Mouse (Mus musculus) frontal cortex, postnatal 25 days (tissue): ENCODE measurements at regions not wholly inside any gene's neighbourhood (a gene's known extent, or its start where the extent isn't known, plus 50 kb on each side); places are given as distances from the start of the nearest gene placed in this dataset.

Experiments used
- DNase-seq, 2 experiments: peaks; one replicate each; pipeline ENCODE4 v3.0.0; 2022; ENCODE audit warnings: low spot score in 2 of 2

DNA sequence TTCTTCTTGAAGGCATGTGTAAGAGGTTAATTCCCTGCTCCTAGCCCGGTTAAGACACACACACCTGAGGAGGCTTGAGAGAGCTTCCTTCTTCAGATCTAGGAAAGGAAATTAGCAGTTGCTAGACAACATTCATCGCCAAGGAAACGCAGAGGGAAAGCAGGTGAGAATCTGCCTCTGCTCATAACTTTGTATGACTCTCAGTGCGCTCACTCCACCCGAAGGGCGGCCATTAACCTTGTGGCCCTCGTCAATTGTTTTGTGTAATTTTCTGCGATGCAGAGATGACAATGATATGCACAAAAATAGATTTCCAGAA is 105.3 kb upstream of the Sgk1 start:
- DNase-seq, result no peak

DNA sequence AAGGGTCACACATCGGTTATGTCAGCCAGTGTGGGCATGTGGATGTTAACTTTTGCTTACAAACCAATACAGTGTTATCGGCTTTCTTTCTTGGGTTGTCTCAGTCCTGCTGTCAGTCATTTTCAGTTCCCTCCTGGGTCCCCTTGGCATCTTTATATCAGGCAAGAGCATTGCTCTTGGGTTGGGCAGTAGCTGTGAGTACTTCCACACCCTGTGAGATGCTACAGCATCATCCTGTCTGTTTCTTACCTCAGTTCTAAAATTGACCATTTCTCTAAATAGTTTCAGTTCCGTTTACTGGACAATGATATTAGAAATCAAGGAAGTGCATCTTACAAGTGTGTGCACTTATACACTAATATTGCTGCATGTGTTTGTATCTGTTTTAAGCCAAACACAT is 104.9 kb upstream of the Sgk1 start:
- DNase-seq, result no peak

DNA sequence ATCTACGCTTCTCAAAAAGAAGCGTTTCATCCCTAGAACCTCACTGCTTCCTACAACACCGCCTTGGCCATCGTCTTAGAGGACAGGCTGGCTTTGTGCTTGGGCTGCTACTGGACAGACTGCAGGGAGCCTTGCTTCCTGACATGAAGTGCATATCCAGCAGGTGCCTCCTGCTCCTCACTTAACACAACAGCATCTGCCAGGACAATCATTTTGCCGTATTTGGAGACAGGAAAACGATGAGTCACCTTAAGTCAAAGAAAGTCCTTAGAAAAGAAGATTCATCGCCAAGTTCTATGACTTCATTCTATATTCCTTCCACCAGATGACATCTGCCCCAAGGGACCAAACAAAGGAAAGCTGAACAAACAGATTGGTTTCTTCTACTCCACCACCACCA is 98.5 kb upstream of the Sgk1 start:
- DNase-seq, result no peak

DNA sequence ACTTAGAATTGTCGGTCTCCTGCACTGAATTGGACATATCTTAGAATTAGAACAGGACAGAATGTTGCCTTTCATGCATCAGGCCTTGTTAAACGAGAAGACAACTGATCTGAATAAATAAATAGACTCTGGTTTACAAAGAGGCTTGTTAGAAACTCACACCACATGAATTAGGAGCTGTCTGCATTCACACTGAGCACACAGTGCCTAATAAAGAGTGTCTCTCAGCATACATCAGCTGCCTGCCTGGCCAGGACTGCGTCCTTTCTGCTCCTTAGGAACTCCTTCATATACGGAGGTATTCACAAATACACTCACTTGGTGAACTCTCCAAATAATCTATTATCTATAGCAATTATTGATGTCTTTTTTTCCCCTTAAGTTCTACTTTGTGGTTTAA is 96.9 kb upstream of the Sgk1 start:
- no peak for DNase-seq

DNA sequence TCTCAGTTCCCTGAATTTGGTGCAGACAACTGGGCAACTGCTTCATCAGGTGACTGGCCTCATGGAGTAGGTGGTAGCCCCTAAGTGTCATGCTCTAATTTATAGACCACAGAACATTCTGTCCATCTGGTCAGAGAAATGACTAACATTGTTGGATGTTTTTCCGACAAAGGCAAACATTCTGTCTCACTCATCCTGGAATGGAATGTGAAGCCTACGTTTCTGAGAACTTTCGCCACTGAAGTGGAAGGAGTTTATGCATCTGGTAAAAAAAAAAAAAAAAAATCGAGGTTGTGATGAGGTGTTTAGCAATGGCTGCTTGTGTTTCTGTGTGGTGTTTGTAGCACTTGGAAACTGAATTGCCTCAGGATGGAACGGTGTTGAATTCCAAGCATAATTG is 96.2 kb upstream of the Sgk1 start:
- no peak for DNase-seq

DNA sequence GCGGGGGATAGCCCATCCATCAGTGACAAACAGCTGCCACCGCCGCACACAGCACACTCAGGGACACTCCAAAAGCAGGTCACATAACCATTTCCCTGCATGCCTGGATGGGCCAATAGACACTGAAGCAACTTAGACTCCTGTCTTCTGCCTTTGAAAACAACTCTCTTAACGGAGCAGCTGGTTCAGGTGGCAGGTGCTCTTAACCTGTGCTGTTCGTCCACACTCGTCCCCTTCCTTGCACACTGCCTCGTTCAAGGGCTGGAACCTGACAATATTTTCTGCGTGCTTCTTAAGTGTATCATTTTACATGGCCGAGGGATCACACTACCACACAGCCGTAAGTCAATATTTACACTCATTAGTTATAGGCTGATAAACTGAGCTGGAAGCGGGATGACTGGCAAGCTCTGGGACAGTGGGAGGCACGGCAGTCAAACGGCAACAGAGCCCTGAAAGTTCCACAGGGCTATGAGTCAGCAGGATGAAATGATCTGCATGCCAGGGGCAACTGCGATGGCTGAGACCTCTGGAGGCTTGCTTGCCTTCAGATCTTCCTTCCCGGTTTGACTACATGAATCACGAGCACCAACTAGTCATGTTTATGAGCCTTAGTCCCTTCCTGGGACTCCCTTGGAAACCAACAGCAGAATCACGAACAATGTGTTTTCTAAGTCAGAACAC is 92.0 kb upstream of the Sgk1 start:
- no peak for DNase-seq

DNA sequence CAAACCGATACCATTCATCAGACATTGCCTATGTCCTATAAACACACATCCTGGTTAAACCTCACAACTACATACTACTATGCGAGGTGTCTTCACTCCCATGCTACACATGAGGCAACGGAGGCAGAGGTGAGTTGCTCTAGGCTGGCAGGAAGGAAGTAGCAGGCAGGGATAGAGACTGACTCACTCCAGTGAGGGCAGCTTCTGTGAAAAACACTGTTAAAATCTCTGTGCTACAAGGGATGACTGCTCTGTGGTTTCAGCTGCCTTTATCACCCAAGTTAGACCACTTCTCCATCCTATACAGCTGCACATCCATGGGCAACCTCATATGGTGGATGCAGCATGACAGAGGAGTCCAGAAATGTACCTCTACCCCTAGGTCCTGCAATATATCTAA is 91.0 kb upstream of the Sgk1 start:
- DNase-seq, result no peak

DNA sequence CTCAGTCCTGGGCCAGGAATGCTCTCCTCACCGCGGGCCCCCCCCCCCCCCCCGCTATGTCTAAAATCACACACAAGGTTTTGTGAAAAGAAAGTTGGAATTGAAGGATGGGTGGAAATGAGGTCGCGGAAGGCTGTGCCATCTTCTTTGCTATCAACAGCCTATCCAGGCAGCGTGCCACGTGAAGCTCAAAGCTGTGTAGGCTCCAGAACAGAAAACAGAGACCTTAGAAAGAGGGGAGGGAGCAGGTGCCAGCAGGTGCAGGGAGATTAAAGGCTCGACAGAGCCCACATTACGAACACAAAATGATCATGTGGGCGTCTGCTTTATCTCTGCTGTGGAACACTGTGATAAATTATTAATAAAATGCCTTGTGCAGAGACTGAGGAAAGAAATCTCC is 89.6 kb upstream of the Sgk1 start:
- no peak for DNase-seq

DNA sequence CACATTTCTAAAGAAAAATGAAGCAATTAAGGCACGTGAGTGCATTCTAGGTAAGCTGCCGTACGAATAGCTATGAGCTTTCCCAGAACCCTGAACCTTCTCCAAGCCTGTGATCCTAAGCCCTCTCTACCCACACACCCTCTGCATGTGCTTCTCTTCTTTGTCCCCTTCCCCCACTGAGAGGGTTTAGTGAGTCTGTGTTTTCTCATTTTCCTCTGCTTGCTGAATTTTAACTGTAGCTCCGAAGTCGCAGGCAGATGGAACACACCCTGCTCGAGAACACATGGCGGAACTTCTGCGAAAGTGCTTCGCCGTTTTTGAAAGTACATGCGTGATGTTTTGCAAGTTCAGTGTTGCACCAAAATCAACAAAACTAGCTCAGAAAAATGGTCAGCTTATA is 88.3 kb upstream of the Sgk1 start:
- no peak for DNase-seq

DNA sequence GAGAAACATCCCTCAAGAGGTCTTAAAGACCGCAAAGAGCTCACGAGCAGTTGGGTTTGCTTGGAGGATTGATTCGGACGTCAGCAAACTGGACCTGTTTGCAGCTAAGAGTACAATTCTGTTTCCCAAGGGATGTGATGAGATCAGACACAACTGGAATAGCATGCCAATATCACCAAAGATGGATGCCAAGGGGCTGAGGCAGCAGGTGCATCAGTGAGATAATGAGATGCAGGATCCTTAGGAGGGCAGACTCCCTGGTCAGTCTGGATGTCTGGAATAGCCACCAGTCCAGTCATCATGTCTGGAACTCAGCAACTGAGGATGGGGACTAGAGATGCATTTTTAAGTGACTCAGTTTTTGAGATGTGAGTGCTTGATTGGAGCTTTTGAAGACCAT is 85.6 kb upstream of the Sgk1 start:
- DNase-seq, result no peak

DNA sequence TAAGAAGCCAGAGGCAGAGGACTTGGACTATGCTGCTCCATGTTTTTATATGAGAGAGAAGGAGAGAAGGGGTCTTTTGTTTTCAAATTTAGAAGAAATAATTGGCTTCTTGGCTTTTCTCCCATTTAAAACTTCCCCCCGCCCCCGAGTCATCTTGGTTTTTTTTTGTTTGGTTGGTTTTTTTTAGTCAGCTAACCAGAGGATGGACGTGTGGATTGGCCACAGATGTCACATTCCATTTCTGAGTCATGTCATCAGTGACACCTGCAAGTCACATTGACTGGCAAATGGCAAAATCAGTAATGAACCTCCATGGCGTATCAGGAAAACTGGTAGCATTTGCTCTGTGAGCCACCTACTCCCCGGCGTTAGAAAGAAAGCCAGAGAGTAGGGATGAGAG is 83.9 kb upstream of the Sgk1 start:
- DNase-seq, result no peak

DNA sequence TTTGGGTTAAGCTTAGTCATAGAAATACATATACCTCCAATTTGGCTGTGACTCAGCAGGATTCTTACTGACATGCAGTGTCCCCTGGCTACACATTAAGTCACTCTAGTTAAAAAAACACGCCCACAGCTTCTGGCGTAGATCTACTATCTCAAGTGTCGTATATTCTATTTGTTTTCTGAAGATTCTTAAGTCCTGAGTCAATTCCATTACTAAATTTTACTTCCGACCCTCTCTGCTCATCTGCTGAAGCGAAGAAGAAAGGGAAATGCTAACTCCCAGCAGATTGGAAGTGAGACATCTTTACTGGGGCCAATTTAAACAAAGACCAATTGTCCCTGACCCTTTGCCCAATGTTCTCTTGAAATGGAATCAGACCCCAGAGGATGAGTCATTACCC is 80.4 kb upstream of the Sgk1 start:
- no peak for DNase-seq

DNA sequence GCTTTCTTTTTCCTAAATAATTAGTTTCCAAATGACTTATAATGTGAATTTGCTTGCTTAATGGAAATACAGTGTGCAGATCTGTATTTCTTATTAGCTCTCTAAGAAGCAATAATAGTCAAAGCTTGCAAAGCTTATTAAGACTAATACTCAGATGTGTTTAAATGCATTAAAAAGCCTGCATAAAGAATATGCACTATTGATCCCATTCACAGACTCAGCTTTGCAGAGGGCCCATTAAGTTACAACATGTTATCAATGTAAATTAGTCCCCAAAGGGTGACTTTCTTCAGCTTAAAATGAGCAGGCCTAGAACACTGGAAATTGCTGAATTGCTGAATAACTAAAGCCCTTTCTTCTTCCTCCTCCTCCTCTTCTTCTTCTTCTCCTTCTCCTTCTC is 78.8 kb upstream of the Sgk1 start:
- no peak for DNase-seq

DNA sequence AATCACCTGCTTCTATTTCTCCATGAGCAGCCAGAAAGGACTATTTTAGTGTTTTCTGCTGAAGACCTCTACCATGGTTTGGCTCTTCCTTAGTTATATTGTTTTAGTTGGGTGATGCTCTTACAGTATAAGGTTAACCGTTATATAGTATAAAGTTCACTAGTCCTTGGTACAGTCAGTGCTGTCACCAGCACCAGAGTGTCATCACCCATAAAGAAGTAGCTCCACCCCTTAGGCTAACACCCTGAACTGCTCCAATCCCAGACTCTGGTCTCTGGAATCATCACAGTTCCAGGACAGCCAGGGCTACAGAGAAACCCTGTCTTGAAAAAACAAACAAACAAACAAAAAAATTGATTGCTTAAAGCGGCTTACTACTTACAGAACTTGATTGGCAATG is 77.2 kb upstream of the Sgk1 start:
- no peak for DNase-seq

DNA sequence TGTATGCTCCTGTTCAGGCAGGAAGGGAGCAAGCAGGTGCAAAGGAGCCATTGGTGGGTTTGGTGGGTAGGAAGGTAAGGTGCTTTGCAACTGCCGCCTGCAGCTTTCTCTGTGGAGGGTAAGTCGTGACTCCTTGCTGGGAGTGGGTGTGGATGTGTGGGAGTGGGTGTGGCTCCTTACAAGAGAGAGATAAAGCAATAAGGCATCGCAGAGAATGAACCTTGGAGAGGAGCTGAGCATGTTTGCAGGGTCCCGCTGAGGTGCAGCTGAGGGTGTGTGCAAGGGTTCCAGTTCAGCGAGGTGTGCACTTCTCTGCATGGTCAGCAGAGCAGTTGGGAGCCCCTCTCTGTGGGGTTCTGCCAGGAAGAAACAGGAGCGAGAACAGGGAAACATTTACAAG is 76.4 kb upstream of the Sgk1 start:
- no peak for DNase-seq

DNA sequence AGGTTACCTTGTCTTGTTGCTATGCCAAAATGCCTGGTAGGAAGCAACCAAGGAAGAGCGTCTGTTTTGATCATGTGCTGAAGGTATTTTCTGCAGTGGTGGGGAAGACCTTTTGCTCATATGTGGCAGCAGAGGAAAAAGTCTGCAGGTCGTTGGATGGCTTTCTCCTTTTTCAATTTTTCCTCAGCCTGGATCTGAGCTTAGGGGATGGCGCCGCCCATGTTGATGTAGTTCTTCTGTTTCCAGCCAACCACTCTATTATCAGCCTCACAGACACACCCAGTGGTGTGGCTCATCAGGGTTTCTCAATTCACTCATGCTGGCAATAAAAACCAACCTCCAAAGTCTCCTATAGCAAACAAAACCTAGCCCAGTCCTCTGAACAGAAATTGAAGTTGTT is 75.3 kb upstream of the Sgk1 start:
- no peak for DNase-seq

DNA sequence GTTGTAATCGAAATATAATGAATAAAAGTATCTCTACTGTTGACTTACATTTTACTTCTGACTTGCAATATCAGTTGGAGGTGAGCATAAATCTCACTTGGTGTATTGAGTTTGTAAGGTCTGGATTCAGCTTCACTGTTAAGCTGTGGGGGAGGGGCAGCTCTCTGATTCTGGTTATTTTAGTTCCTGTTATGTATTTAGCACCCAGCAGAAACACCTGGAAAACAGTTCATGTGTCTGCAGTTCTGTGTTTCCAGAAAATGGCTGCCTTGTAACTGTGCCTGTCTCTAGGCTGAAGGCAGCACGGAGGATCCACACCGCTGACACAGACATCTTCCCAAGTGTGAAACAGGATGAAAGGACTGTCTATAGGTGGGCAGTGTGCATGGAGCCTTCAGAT is 62.3 kb upstream of the Sgk1 start:
- DNase-seq, result no peak

DNA sequence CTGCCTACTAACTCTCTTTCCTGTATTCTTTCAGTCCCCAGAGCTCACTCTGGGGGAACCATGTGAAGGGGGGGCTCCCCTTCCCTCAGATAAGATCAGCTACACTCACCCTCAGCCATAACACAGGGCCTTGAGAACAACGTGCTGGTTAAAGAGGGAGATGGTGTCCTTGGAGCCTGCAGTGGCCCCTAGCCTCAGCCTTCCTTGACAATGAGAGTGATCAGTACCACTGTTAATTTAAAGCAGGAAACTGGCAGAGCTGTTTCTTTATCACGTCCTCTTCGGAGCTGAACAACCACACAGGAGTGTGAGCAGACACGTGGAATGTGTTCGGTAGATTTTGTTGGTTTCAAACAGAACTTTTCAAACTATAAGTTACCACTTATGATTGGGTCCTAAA is 60.6 kb upstream of the Sgk1 start:
- DNase-seq, result no peak

DNA sequence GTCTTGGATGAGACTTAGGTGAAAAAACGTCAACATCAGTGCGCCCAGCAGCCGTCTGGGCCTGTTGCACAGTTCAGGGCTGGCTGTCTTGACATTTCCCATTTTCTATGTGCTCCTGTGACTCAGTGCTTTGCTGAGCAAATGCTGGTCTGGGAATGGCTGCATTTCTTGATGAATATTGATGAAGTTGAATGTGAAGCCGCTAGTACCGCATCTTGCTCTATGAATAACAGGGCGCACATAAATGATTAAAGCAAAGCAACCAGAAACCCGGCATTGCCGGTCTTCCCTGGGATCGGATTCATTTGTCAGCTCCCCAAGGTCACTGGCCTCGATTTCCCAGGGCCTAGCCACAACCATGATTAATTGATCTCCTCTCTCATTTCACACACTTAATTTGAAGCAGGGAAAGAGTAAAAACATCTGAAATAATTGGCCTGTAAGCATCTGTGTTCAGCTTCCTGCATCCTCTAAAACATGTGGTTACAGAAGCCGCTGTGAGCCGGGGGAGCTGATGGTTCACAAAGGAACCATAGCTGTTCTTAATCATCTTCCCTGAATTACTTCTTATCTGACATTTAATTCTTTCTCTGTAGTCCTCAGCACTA is 57.5 kb upstream of the Sgk1 start:
- no peak for DNase-seq

DNA sequence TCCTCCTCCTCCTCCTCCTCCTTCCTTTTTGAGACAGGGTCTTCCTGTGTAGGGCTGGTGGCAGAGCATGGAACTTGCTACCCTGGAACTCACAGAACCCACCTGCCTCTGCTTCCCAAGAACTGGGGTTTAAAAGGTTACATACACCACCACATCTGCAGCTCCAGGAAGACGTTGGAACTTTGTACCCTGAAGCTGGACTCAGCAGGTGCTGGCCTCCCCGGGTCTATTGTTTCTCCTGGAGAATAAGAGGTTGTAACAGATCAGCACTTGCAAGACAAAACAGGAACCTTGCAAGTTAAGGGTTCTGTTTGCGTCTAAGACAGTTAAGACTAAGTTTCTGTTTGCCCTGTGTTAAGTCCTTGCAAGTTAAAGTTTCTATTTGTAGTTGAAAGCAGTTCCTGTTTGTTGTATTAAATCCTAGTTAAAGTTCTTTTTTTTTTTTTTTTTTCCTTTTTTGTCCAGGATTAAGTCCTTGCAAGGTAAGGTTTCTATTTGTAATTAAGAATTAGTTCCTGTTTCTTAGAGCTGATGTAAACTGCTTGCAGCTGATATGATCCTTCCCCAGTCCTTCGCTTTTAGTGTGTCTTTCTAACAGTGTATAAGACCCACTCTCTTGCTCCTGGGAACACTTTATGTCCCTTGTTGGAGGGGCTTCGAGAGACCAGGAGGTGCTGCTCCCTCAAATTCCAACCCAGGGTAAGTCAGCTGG is 55.0 kb upstream of the Sgk1 start:
- DNase-seq, result no peak

DNA sequence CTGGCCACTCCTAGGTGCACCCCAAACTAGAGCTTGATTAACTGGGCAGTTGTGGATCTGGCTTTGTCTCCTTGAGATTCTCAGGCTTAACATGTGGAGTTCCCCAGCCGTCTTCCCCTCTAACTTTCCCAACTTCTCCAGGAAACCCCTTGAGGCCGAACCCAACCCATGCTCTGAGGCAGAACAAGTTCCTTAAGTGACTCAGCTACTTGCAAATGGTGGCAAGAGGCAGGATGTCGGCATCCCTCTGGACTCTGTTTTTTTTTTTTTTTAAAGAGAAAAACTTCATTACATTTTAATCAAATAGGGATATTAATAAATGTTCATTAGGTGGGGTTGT is 54.5 kb upstream of the Sgk1 start:
- no peak for DNase-seq

DNA sequence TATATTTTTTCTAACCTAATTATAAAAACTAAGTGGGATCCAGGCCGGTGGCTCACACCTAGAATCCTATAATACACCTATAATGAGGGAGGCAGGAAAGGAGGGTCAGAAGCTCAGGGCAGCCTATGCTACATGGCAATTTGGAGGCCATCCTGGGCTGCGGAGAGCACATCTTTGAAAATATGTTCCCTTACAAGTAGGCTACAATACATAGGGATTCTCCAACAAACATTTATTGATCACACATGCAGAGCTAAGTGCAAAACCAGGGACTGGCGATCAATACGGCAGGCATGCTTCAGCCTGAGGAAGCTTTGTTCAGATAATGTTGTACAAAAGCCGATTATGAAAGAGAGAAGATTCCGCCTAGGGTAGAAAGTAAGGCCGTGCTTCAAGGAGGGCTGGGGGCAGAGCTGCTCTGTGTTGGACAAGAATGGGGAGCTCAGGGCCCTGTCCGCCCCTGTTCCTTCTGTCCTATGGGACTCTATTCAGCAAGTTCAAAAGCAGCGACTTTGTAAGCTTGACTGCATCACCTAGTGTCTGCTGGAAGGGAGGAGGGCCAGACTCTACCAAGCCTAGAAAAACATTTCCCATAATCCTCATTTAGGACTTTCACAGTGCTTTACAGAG is 53.4 kb upstream of the Sgk1 start:
- no peak for DNase-seq

DNA sequence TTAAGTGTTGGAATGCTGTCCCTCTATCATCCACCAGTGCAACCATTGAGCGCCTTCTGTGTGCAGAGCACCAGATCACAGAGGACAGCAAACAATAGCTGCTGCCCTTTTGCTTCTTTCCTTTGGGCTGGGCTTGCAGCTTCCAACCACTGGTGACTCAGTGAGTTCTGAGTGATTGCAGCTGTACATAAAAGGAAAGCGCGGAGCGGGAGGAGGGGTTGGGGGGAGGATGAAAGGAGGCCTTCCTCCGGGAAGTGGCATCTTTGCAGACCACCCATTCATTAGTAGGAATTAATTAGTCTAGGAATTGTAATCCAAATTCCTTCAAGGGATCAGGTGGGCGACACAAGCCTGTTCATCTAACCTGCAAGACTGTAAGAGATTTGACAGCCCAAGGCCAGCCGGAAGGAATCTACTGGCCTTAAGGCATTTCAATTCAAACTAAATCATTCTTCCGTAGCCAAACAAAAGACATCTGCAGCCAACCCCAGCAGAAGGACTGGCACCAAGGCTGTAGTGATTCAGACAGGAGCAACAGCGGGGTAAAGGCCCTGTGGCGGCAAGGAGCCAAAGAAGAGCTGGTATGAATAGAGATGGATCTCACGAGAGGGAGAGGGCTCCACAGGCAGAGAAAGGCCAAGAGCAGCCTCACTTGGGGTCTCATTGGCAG is 52.8 kb upstream of the Sgk1 start:
- no peak for DNase-seq
